Mouse (Mus musculus): ENCODE results near the gene Igsf23. TPM values are rescaled to one million over a fixed set of nuclear protein-coding genes. Genes with fewer than 3 reads are reported as not detected.
"Not testable (repeated sequence)": the region's sequence is repeated elsewhere in the genome, so short reads cannot be mapped to it uniquely, and the experiment has no call there.

Igsf23 gene
- not detected for total RNA-seq (2021)
- long read RNA-seq, experiment 1 = 0 reads
- long read RNA-seq, experiment 2 = 0 reads

GRCm38 (mm10) chr7:19950589-19950988 is at the start of gene Igsf23:
Gene Igsf23, minus strand, starts transcription at chr7:19950756.
- no peak for DNase-seq

- not testable (repeated sequence) for DNase-seq
Observed at GRCm38 (mm10) chr7:19996721-19997120, 46.2 kb upstream of the Igsf23 start.

GRCm38 (mm10) chr7:19991165-19991564 is 40.6 kb upstream of the Igsf23 start, which contains the start of gene Nlrp9b:
Gene Nlrp9b, plus strand, starts transcription at chr7:19991465.
- not testable (repeated sequence) for DNase-seq

- no peak for DNase-seq
Observed at GRCm38 (mm10) chr7:19971516-19971915, 21.0 kb upstream of the Igsf23 start.

GRCm38 (mm10) chr7:19970196-19970595 is 19.6 kb upstream of the Igsf23 start:
- DNase-seq = no peak

- DNase-seq = no peak
Observed at GRCm38 (mm10) chr7:19969541-19970090, 19.1 kb upstream of the Igsf23 start.

- DNase-seq = no peak
Observed at GRCm38 (mm10) chr7:19969106-19969505, 18.6 kb upstream of the Igsf23 start.

- DNase-seq = no peak
Observed at GRCm38 (mm10) chr7:19964985-19965579, 14.5 kb upstream of the Igsf23 start, which contains the start of gene Ceacam20. Gene Ceacam20, plus strand, starts transcription at chr7:19965412.

GRCm38 (mm10) chr7:19962423-19962822 is 11.9 kb upstream of the Igsf23 start:
- no peak for DNase-seq

- peak; percentile 94 for DNase-seq
Observed at GRCm38 (mm10) chr7:19956341-19956781, 5.8 kb upstream of the Igsf23 start.

GRCm38 (mm10) chr7:19955861-19956260 is 5.3 kb upstream of the Igsf23 start:
- DNase-seq = no peak

- no peak for DNase-seq
Observed at GRCm38 (mm10) chr7:19953054-19953453, 2.5 kb upstream of the Igsf23 start.

GRCm38 (mm10) chr7:19952320-19952986 is 1.9 kb upstream of the Igsf23 start:
- no peak for DNase-seq

- DNase-seq = no peak
Observed at GRCm38 (mm10) chr7:19949996-19950395, 560 bp downstream of the Igsf23 start.

- no peak for DNase-seq
Observed at GRCm38 (mm10) chr7:19948956-19949355, 1.6 kb downstream of the Igsf23 start.

- DNase-seq = no peak
Observed at GRCm38 (mm10) chr7:19945821-19946515, 4.6 kb downstream of the Igsf23 start.

- no peak for DNase-seq
Observed at GRCm38 (mm10) chr7:19945201-19945600, 5.4 kb downstream of the Igsf23 start.

- no peak for DNase-seq
Observed at GRCm38 (mm10) chr7:19944709-19945108, 5.8 kb downstream of the Igsf23 start.

- no peak for DNase-seq
Observed at GRCm38 (mm10) chr7:19940256-19940655, 10.3 kb downstream of the Igsf23 start.

GRCm38 (mm10) chr7:19939555-19940235 is 10.9 kb downstream of the Igsf23 start:
- DNase-seq = peak; percentile 84

- DNase-seq = no peak
Observed at GRCm38 (mm10) chr7:19937229-19937821, 13.2 kb downstream of the Igsf23 start.

GRCm38 (mm10) chr7:19935961-19936360 is 14.6 kb downstream of the Igsf23 start:
- DNase-seq = no peak
